Mouse (Mus musculus) testis, adult 2 months (tissue): ENCODE results near the gene Gpn1.

Experiments
- CTCF ChIP-seq: fragments of 200-500 bp; IDR thresholded peaks from 2 replicates; pipeline ENCODE4 v1.5.1; 2012; ENCODE audit warnings: low read depth, mild to moderate bottlenecking, inconsistent platforms, low read length, moderate library complexity; ENCODE audit not compliant: control insufficient read depth, insufficient read depth, insufficient replicate concordance
- POLR2A ChIP-seq: fragments of 200-500 bp; IDR thresholded peaks from 2 replicates; pipeline ENCODE4 v1.6.1; 2012; ENCODE audit warnings: low read depth, mild to moderate bottlenecking, inconsistent platforms, low read length, moderate library complexity; ENCODE audit not compliant: control insufficient read depth

DNA sequence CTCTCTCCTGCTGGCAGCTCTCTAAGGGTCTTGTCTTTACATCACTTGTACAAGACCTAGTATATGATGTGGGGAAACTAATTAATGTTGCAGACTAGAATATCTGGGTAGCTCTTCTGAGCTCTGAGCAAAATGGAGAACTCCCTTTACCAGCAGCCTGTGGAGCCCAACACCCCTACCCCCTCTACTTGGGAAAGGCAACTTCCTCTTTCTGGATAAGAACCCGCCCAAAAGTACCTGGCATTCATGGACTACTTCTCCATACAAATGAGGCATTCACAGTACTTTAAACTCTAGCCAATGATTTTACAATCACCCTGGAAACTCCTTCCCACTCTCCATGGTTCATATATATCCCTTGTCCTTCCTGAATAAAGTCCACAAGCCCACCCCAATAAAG is 17.9 kb downstream of the Gpn1 start:
- TF ChIP-seq POLR2A: no peak
- no peak for TF ChIP-seq CTCF
